ENCODE assay signal across 8 mouse cellular contexts in genomic region chr8:125733964-125734956, GRCm38 (mm10). TPM values are rescaled to one million over a fixed set of nuclear protein-coding genes. Genes with fewer than 3 reads are reported as not detected.
DNase-seq lines count a peak whose midpoint lies in the region; ATAC-seq and TF ChIP-seq lines count a peak whose summit lies in the region.

No protein-coding gene starts in this region.

- peak; percentile 94 for DNase-seq in adrenal gland, postnatal 10 days
- DNase-seq in embryo, embryonic 9.5 days (ENCODE audit: extremely low spot score), result peak; percentile 93
- DNase-seq in left cerebral cortex, postnatal 36 days (ENCODE audit: low spot score in 2 of 2), result peak; percentile 84 to 87
- peak; percentile 91 for DNase-seq in midbrain, embryonic 10.5 days (ENCODE audit: low spot score)
- peak; percentile 70 to 78 for DNase-seq in right cerebral cortex, postnatal 36 days (ENCODE audit: low spot score in 2 of 2)
- DNase-seq in urinary bladder, postnatal 4 days (ENCODE audit: low spot score in 2 of 2), result peak; percentile 84 to 90

- WGBS in intestine, postnatal 0 days, result 7% methylated on average over 42 of the region's 52 CpGs
- WGBS in midbrain, embryonic 10.5 days, result 7% methylated on average over 49 of the region's 52 CpGs

- no peak overlapping the region; the same call in 1 of the 2 replicates for H3K27ac ChIP-seq in intestine, postnatal 0 days (ENCODE audit: low read depth, low read length)
- peak overlapping the region; percentile 83 for H3K27ac ChIP-seq in midbrain, embryonic 10.5 days (replicated peaks)

- intact Hi-C loops in left cerebral cortex, postnatal 36 days (cut with DNase I), result loop anchor here (5.0 kb wide), 1 partner anchor 162 kb away; no protein-coding TSS in a partner anchor

- H3K9ac ChIP-seq in intestine, postnatal 0 days (ENCODE audit: low read depth, low read length), result peak overlapping the region; percentile 57

- peak; percentile 85 for ATAC-seq in granulocyte monocyte progenitor cell, adult 5-6 weeks (replicated peaks; ENCODE audit: poor library complexity, severe bottlenecking)
- peak; percentile 90 for ATAC-seq in intestine, postnatal 0 days

- no peaks in the 10 kb centered on the region for H3K27me3 ChIP-seq in intestine, postnatal 0 days (replicated peaks; ENCODE audit: control insufficient read depth, insufficient read depth, low read length)
- H3K27me3 ChIP-seq in midbrain, embryonic 10.5 days (ENCODE audit: low read depth, poor library complexity, severe bottlenecking), result no peaks in the 10 kb centered on the region; the same call in 1 of the 2 replicates

- 0 out of 2 replicates have a peak, but pooled peaks cover 8% of the 10 kb centered on the region for H3K36me3 ChIP-seq in intestine, postnatal 0 days (ENCODE audit: control insufficient read depth, insufficient read depth)
- no peaks in the 10 kb centered on the region for H3K36me3 ChIP-seq in midbrain, embryonic 10.5 days

- H3K4me1 ChIP-seq in intestine, postnatal 0 days (replicated peaks; ENCODE audit: control insufficient read depth, insufficient read depth, low read length), result no peaks in the 10 kb centered on the region
- H3K4me1 ChIP-seq in midbrain, embryonic 10.5 days, result peaks cover 22% of the 10 kb centered on the region

- H3K9me3 ChIP-seq in intestine, postnatal 0 days (ENCODE audit: control insufficient read depth), result no peaks in the 10 kb centered on the region
- H3K9me3 ChIP-seq in midbrain, embryonic 10.5 days (replicated peaks), result no peaks in the 10 kb centered on the region

- no peak for TF ChIP-seq CTCF in intestine, postnatal 0 days (IDR thresholded peaks at IDR 0.05; ENCODE audit: low read depth)

- H3K4me3 ChIP-seq in intestine, postnatal 0 days (ENCODE audit: low read depth, low read length), result peak overlapping the region; percentile 67
- peak overlapping the region; percentile 71 for H3K4me3 ChIP-seq in midbrain, embryonic 10.5 days

- peak overlapping the region; percentile 70 for H3K4me2 ChIP-seq in intestine, postnatal 0 days (replicated peaks; ENCODE audit: low read depth)

RNA-seq across cellular contexts. Expression of gene Ntpcr, which starts 4.5 kb away (rescaled TPM):
- total RNA-seq in adrenal gland, postnatal 10 days (2021), result 10 to 100 TPM; 14.4 to 16.8 TPM
- total RNA-seq in granulocyte monocyte progenitor cell, adult 5-6 weeks (2014; fragmentation: Nextera tagmentation), result 41.3 and 44.3 TPM in 2 replicates
- 41.6 and 43.7 TPM in 2 replicates for total RNA-seq in granulocyte monocyte progenitor cell, adult 5-6 weeks (2017)
- 23.9 and 26.3 TPM in 2 replicates for polyA plus RNA-seq in intestine, postnatal 0 days (2015; fragmentation: Nextera tagmentation; extraction: Ambion mirVana)
- total RNA-seq in left cerebral cortex, postnatal 36 days (2021), result 10 to 100 TPM; 23.1 to 23.8 TPM
- 18.4 and 19.7 TPM in 2 replicates for polyA plus RNA-seq in midbrain, embryonic 10.5 days (2016; fragmentation: Nextera tagmentation; extraction: Ambion mirVana)
